Mouse (Mus musculus) hindbrain, embryonic 12.5 days (tissue): ENCODE data around the gene Slc25a16. TPM values are rescaled to one million over a fixed set of nuclear protein-coding genes. Genes with fewer than 3 reads are reported as not detected.

Experiments
- ATAC-seq: fragments of 200-750 bp; cut with Nextera tagmentation; 2 replicates; pipeline ENCODE4 v1.8.0; 2017; ENCODE audit warnings: moderate TSS enrichment; ENCODE audit not compliant: low FRiP score
- H3K27ac ChIP-seq: fragments of 300-500 bp; sonication (generic); 2 replicates; pipeline ENCODE4 v1.5.1; 2016; ENCODE audit warnings: mild to moderate bottlenecking
- H3K27me3 ChIP-seq: fragments of 300-500 bp; sonication (generic); 2 replicates; pipeline ENCODE4 v1.6.1; 2016; ENCODE audit warnings: mild to moderate bottlenecking
- H3K36me3 ChIP-seq: fragments of 300-500 bp; sonication (generic); 2 replicates; pipeline ENCODE4 v1.6.1; 2016; ENCODE audit warnings: mild to moderate bottlenecking
- H3K4me1 ChIP-seq: fragments of 300-500 bp; sonication (generic); 2 replicates; pipeline ENCODE4 v1.6.1; 2016
- H3K4me2 ChIP-seq: fragments of 300-500 bp; sonication (generic); replicated peaks from 2 replicates; pipeline ENCODE4 v1.6.1; 2016; ENCODE audit warnings: mild to moderate bottlenecking
- H3K4me3 ChIP-seq: fragments of 300-500 bp; sonication (generic); 2 replicates; pipeline ENCODE4 v1.5.1; 2016; ENCODE audit warnings: mild to moderate bottlenecking
- H3K9ac ChIP-seq: fragments of 300-500 bp; sonication (generic); 2 replicates; pipeline ENCODE4 v1.6.1; 2016; ENCODE audit warnings: mild to moderate bottlenecking, moderate library complexity
- H3K9me3 ChIP-seq: fragments of 300-500 bp; sonication (generic); replicated peaks from 2 replicates; pipeline ENCODE4 v1.6.1; 2016; ENCODE audit warnings: mild to moderate bottlenecking
- WGBS: fragments of 180-500 bp; shearing (Covaris S2); methylation state at CpG from one replicate; pipeline ENCODE4 v1.1.7; 2016; 5-methylcytosine and 5-hydroxymethylcytosine counted together
- polyA plus RNA-seq: library from polyadenylated mRNA; unstranded; fragments of >200 nt; fragmentation: Nextera tagmentation; extraction: Ambion mirVana; gene quantifications from 2 replicates; pipeline ENCODE4 v1.2.1, GENCODE M21; 2016

Slc25a16 gene
- polyA plus RNA-seq: 12.6 and 14.1 TPM in 2 replicates

DNA sequence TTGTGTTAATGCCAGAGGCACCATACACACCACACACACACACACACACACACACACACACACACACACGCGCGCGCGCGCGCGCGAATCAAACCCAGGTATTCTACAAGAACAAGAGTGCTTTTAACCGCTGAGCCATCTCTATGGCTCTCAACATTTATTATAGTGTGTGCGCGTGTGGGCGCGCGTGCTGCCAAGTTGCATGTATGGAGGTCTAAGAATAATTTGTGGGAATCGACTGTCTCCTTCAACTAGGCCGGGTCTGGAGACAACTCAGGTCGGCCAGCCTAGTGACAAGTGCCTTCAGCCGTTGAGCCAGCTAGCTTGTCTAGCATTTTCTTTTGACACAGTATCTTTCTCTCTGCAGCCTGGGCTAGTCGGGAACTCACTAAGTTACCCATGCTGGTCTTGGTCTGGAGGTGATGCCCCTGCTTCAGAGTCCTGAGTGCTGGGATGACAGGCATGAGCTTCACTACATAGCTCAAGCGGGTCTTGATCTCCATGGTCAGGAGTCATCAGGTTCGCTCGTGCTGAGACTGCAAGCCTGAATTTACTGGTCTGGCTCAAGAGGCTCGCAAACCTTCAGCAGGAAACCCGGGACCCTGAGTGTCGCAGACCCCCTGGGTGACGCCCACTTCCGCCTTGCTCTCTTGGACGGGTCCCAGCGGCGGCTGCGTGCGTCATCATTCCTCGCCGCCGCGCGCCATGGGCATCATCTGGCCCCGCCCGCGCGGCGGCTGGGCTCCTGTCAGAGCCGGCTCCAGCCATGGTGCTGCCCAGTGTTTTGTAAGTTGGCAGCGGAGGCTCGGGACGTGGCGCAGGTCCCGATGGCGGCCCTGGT lies at the start of gene Slc25a16:
Slc25a16 (plus strand) TSS at position 709 of the 841 bp plus-strand sequence.
- peak within 1 kb of the TSS; percentile 77 for H3K4me2 ChIP-seq
- no peaks in the 10 kb centered on the region for H3K36me3 ChIP-seq
- peak within 1 kb of the TSS; percentile 96 for H3K9ac ChIP-seq
- H3K27me3 ChIP-seq: no peaks in the 10 kb centered on the region
- peak; percentile 97 for ATAC-seq
- H3K9me3 ChIP-seq: no peaks in the 10 kb centered on the region
- peaks cover 13% of the 10 kb centered on the region for H3K4me1 ChIP-seq
- peak within 1 kb of the TSS; percentile 89 for H3K27ac ChIP-seq
- WGBS: 7% methylated on average over 50 of the region's 50 CpGs
- peak within 1 kb of the TSS; percentile 88 for H3K4me3 ChIP-seq

DNA sequence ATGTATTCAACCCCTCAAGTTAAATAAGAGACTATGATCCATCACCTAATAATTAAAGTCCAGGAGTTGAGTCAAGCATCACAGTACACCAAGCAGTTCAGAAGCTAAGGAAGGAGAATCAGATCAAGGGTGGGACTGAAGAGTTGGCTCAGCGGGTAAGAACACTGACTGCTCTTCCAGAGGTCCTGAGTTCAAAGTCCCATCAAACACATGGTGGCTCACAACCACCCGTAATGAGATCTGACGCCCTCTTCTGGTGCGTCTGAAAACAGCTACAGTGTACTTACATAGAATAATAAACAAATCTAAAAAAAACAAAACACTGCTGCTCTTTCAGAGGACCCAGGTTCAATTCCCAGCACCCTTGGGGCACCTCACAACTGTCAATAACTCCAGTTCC lies 45.6 kb upstream of the Slc25a16 start:
- H3K4me1 ChIP-seq: no peaks in the 10 kb centered on the region
- H3K27ac ChIP-seq: no peak overlapping the region
- WGBS: 77% methylated on average over 4 of the region's 4 CpGs
- no peaks in the 10 kb centered on the region for H3K27me3 ChIP-seq
- no peaks in the 10 kb centered on the region for H3K9me3 ChIP-seq
- no peak overlapping the region for H3K4me2 ChIP-seq
- no peak overlapping the region for H3K9ac ChIP-seq
- no peak for ATAC-seq
- H3K36me3 ChIP-seq: peaks cover 19% of the 10 kb centered on the region
- no peak overlapping the region for H3K4me3 ChIP-seq

DNA sequence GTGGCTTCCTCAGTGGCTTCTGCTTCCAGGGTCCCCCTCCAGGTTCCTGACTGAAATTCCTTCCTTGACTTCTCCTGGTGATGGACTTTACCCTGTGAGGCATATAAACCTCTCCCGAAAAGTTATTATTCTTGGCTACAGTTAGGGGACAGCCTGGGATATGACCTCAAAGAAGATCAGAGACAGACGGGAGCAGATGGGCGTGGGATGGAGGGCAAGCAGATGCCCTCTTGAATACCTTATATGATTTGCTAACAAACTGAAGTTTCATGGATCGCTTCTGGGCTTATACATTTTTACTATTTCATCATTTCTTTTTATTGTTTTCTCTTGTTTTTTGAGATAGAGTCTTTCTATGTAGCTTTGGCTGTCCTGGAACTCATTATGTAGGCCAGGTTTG lies 44.9 kb upstream of the Slc25a16 start:
- no peak overlapping the region for H3K4me2 ChIP-seq
- 90% methylated on average over 4 of the region's 4 CpGs for WGBS
- no peaks in the 10 kb centered on the region for H3K4me1 ChIP-seq
- H3K36me3 ChIP-seq: peaks cover 19% of the 10 kb centered on the region
- no peak overlapping the region for H3K9ac ChIP-seq
- H3K9me3 ChIP-seq: no peaks in the 10 kb centered on the region
- no peaks in the 10 kb centered on the region for H3K27me3 ChIP-seq
- no peak overlapping the region for H3K27ac ChIP-seq
- H3K4me3 ChIP-seq: no peak overlapping the region
- no peak for ATAC-seq

DNA sequence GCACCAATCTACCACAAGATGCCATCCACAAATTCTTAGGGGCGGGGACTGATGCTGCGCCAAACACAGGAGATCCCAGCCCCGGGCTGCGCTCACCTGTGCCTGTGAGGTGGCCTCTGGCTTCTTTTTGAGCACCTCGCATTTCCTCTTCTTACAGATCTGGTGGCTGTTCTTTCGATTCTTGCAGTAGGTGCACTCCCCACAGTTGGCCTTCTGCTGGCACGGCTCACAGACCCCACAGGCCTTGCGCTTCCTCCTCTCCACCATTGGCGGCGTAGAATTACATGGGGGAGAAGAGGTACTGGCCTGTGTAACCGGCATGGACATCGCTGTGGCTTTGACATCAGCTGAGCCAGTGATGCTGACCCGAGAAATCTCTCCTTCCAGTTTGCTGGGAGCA lies 42.4 kb upstream of the Slc25a16 start:
- Histone ChIP-seq H3K9me3 (no peaks in the 10 kb centered on the region), H3K27ac (no peak overlapping the region), H3K9ac (no peak overlapping the region), H3K27me3 (no peaks in the 10 kb centered on the region), H3K4me2 (no peak overlapping the region), H3K36me3 (peaks cover 19% of the 10 kb centered on the region), H3K4me1 (no peaks in the 10 kb centered on the region), H3K4me3 (no peak overlapping the region)
- ATAC-seq: no peak
- WGBS: 89% methylated on average over 13 of the region's 13 CpGs

GRCm38 (mm10) chr10:62881211-62881610 lies 39.2 kb upstream of the Slc25a16 start:
- H3K27ac ChIP-seq: no peak overlapping the region
- no peaks in the 10 kb centered on the region for H3K9me3 ChIP-seq
- no peak overlapping the region for H3K4me3 ChIP-seq
- peaks cover 6% of the 10 kb centered on the region; the same call in 1 of the 2 replicates for H3K4me1 ChIP-seq
- 45% methylated on average over 5 of the region's 5 CpGs for WGBS
- H3K36me3 ChIP-seq: peaks cover 19% of the 10 kb centered on the region
- no peak for ATAC-seq
- H3K9ac ChIP-seq: no peak overlapping the region
- no peak overlapping the region for H3K4me2 ChIP-seq
- H3K27me3 ChIP-seq: 0 out of 2 replicates have a peak, but pooled peaks cover 5% of the 10 kb centered on the region

- Histone ChIP-seq H3K27ac (no peak overlapping the region), H3K36me3 (peaks cover 8% of the 10 kb centered on the region; the same call in 1 of the 2 replicates), H3K4me3 (no peak overlapping the region), H3K4me2 (peak overlapping the region; percentile 21; the same call in 1 of the 2 replicates), H3K9me3 (no peaks in the 10 kb centered on the region), H3K9ac (no peak overlapping the region), H3K4me1 (peaks cover 6% of the 10 kb centered on the region; the same call in 1 of the 2 replicates), H3K27me3 (0 out of 2 replicates have a peak, but pooled peaks cover 8% of the 10 kb centered on the region)
- 7% methylated on average over 9 of the region's 9 CpGs for WGBS
- no peak for ATAC-seq
Observed at GRCm38 (mm10) chr10:62883933-62884372, 36.5 kb upstream of the Slc25a16 start.

DNA sequence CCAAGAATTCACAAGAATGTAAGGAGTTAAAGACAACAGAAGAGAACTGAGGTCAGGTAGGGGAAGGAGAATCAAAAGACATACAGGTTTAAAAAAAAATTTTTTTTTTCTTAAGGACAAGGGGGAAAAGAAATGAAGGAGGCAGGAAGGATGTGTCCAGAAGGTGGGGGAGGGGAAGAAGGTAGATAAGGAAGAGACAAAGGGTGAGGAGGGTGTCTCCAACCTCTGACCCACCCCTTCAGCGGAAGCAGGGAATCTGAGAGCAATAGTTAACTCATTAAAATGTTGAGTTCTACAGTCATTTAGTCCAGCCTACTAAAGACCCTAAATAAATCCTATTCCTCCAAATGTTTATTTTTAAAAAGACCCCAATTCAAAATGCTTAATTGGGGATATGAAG lies 35.9 kb upstream of the Slc25a16 start:
- H3K4me2 ChIP-seq: no peak overlapping the region
- 47% methylated on average over 1 of the region's 1 CpGs for WGBS
- no peak for ATAC-seq

DNA sequence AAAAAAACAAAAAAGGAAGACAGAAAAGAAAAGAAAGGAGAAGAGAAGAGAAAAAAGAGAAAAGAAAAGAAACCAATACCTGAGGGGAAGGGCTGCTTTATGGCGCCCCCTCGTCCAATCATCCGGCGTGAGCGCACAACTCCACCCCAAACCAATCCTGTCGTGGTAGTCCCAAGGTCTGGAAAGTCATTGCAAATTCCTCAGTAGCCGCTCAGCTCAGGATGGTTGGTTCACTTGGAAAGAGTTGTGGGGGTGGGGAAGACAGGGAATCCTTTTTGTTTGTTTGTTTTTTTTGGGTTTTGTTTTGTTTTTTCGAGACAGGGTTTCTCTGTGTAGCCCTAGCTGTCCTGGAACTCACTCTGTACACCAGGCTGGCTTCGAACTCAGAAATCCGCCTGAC lies 35.0 kb upstream of the Slc25a16 start:
- no peaks in the 10 kb centered on the region for H3K36me3 ChIP-seq
- ATAC-seq: no peak
- 0 out of 2 replicates have a peak, but pooled peaks cover 8% of the 10 kb centered on the region for H3K27me3 ChIP-seq
- 28% methylated on average over 10 of the region's 10 CpGs for WGBS
- peak overlapping the region; percentile 54 for H3K4me3 ChIP-seq
- H3K4me2 ChIP-seq: peak overlapping the region; percentile 90
- no peak overlapping the region for H3K9ac ChIP-seq
- no peak overlapping the region for H3K27ac ChIP-seq
- H3K4me1 ChIP-seq: peaks cover 6% of the 10 kb centered on the region; the same call in 1 of the 2 replicates
- no peaks in the 10 kb centered on the region for H3K9me3 ChIP-seq

More for the DNA sequence above, 35.9 kb upstream of the Slc25a16 start:
- Histone ChIP-seq H3K9ac (no peak overlapping the region), H3K9me3 (no peaks in the 10 kb centered on the region), H3K4me3 (no peak overlapping the region), H3K27me3 (0 out of 2 replicates have a peak, but pooled peaks cover 8% of the 10 kb centered on the region), H3K27ac (no peak overlapping the region), H3K36me3 (peaks cover 3% of the 10 kb centered on the region; the same call in 1 of the 2 replicates), H3K4me1 (peaks cover 6% of the 10 kb centered on the region; the same call in 1 of the 2 replicates)

- Histone ChIP-seq H3K27ac (no peak overlapping the region), H3K27me3 (0 out of 2 replicates have a peak, but pooled peaks cover 8% of the 10 kb centered on the region), H3K4me2 (peak overlapping the region; percentile 90), H3K36me3 (no peaks in the 10 kb centered on the region), H3K9ac (peak overlapping the region; percentile 51), H3K4me1 (peaks cover 6% of the 10 kb centered on the region; the same call in 1 of the 2 replicates), H3K9me3 (no peaks in the 10 kb centered on the region), H3K4me3 (peak overlapping the region; percentile 54)
- ATAC-seq: peak; percentile 57
- under 1% methylated on average over 38 of the region's 38 CpGs for WGBS
Observed at GRCm38 (mm10) chr10:62885969-62886798, 34.2 kb upstream of the Slc25a16 start.

- H3K27me3 ChIP-seq: 0 out of 2 replicates have a peak, but pooled peaks cover 8% of the 10 kb centered on the region
- WGBS: under 1% methylated on average over 56 of the region's 56 CpGs
- peak overlapping the region; percentile 51 for H3K9ac ChIP-seq
- H3K9me3 ChIP-seq: no peaks in the 10 kb centered on the region
- peak overlapping the region; percentile 54 for H3K4me3 ChIP-seq
- H3K4me1 ChIP-seq: peaks cover 6% of the 10 kb centered on the region; the same call in 1 of the 2 replicates
- peak overlapping the region; percentile 90 for H3K4me2 ChIP-seq
- peak; percentile 79 for ATAC-seq
- no peaks in the 10 kb centered on the region for H3K36me3 ChIP-seq
- no peak overlapping the region for H3K27ac ChIP-seq
Observed at GRCm38 (mm10) chr10:62886799-62887591, 33.4 kb upstream of the Slc25a16 start.

GRCm38 (mm10) chr10:62891025-62891424 lies 29.4 kb upstream of the Slc25a16 start:
- Histone ChIP-seq H3K4me3 (no peak overlapping the region), H3K9me3 (no peaks in the 10 kb centered on the region), H3K9ac (no peak overlapping the region), H3K36me3 (no peaks in the 10 kb centered on the region), H3K27me3 (0 out of 2 replicates have a peak, but pooled peaks cover 3% of the 10 kb centered on the region), H3K4me1 (no peaks in the 10 kb centered on the region), H3K27ac (no peak overlapping the region), H3K4me2 (no peak overlapping the region)
- no peak for ATAC-seq
- 89% methylated on average over 3 of the region's 3 CpGs for WGBS
